Mouse (Mus musculus) adipocyte (in vitro differentiated cells): Measurements from ENCODE around the gene Acsm2.

Source experiments
- DNase-seq: peaks from one replicate; pipeline ENCODE4 v3.0.0-alpha.2; 2016; ENCODE audit warnings: low spot score

The Acsm2 gene

GRCm38 (mm10) chr7:119554040-119554439 is at the start of gene Acsm2:
Acsm2 (plus strand) TSS chr7:119554340.
- DNase-seq, result no peak

- no peak for DNase-seq
These were observed 43.0 kb upstream of the Acsm2 start for GRCm38 (mm10) chr7:119511143-119511542.

DNA sequence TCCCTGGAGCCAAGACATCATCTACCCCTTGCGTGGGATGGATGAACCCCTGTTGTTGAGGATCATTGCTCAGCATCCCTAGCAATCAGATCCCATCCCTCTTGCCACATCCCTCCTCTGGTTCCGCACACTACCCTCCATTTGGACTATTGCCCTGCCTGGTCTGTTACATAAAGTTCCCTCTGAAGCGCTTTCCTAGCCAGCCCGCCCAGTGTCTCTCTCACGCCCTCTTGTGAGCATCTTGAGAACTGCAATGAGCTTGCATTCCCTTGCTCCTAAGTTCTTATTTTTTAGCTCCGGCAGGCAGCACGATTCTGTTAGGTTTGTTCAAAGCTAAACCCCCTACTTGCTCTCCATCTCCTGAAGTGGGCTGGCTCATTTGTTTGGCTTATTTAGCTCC is 41.1 kb upstream of the Acsm2 start:
- peak; percentile 36 for DNase-seq

DNA sequence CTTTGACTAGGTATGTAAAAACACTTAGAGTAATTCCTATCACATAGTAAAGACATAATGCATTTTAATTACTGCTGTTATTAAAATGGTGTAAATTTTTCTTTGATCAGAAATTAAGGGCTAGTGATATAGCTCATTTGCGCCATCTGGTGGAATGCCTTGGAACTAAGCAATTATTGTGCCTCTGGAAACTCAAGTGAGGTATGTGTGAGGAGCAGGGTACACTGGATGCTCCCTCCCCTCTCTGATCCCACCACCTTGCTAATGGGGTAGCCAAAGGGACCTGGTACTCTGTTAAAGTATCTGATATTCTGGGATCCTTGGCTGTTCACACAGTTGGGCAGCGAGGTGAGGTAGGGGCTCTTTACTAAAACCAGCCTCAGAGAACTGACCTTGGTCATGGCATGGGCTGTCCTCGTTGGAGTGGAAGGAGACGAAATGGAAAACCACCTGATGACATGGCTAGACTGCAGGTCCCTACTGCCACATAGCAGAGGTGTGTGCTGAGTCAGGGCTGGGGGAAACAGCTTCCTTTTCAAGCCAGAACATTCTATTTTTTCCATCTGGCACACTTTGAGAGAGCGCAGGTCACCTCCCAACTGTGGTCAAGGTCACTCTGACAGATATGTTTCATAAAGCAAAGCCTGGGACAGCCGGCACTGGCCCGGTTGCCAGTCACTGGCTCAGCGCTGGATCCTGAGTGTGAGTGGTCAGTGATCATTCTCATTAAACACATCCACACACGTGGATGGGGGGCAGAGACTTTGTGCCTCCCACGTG is 38.5 kb upstream of the Acsm2 start:
- DNase-seq, result peak; percentile 53

GRCm38 (mm10) chr7:119516272-119516558 is 37.9 kb upstream of the Acsm2 start:
- no peak for DNase-seq

- DNase-seq, result no peak
These were observed 35.0 kb upstream of the Acsm2 start, which contains the start of gene Acsm5 for GRCm38 (mm10) chr7:119519163-119519562. Acsm5 (plus strand) TSS chr7:119519463.

- peak; percentile 71 for DNase-seq
These were observed 34.5 kb upstream of the Acsm2 start for GRCm38 (mm10) chr7:119519654-119520053.

DNA sequence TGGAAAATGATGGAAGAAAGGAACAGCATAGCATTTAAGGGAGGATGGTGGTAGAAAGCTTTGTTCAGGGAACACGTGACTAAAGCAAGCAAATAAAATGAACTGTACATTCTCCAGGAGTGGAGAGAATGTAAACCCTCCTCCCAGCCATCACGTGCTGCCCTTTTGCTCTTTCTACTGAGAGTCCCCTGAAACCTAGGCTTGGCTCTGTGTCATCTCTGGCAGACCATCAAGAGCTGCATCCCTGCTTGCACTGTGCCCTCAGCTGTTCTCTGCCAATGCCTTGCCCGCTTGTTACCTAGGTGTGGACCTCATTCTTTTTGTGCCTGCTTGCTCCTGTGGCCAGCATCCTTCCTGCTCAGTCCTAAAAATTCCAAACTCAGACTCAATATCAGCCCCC is 32.3 kb upstream of the Acsm2 start:
- DNase-seq, result no peak

- peak; percentile 46 for DNase-seq
These were observed 31.8 kb upstream of the Acsm2 start for GRCm38 (mm10) chr7:119522385-119522784.

DNA sequence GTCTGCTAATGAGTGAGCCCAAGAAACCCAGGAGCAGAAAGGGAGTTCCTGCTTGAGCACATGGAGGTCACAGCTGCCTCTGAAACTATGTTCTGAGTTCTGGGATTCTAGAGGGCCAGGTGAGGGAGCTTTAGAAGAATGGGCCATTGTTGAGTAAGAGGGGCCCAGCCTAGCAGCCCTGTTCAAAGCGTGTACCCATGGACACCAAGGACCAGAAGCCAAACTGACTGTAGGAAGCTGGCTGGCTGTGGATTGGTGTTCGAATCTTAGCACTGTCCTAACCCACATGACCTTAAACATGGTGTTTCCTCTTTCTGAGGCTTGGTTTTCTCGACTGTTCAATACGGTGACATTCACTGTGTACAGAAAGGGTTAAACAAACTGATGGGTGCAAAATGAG is 30.8 kb upstream of the Acsm2 start, which contains the start of gene Pdilt:
Gene Pdilt, minus strand, starts transcription at position 101 of the 400 bp plus-strand sequence.
- no peak for DNase-seq

DNA sequence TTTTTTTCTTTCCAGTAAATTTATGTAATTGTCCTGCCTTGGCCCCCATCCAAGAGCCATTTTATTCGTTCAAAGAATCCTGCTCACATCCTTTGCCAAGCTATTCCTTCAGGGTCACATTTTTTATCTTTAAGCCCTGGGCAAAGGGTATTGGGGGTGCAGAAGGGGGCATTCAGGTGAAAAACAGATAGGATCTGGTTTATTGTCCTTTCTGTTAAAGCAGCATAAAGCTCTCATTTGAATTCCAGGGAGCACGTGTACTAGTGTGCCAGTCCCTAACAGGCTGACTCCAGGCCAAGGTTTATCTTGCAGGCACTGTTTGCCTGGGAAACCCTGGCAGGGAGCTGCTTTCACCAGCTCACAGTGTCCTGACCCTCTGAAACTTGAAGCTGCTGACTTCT is 28.3 kb upstream of the Acsm2 start:
- peak; percentile 85 for DNase-seq

DNA sequence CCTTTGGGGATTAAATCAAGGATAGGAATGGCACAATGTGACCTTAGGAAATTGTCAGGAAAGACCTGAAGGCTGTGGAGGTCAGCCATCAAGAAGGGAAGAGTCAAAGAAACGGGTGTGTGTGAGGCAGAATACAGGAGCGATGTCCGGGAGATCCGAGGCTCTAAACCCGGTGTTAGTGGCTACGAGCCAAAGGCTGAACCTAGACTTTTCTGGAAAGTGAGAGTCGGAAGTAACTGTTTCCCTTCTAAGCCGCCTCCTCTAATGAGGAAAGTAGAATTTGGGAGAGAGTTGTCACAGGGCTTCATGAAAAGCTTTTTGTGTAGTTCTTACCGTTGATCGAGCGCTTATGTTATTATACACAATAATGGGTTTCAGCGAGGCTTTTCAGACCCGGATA is 27.7 kb upstream of the Acsm2 start:
- DNase-seq, result peak; percentile 21

- no peak for DNase-seq
These were observed 27.0 kb upstream of the Acsm2 start for GRCm38 (mm10) chr7:119527135-119527534.

- peak; percentile 13 for DNase-seq
These were observed 26.6 kb upstream of the Acsm2 start for GRCm38 (mm10) chr7:119527548-119527947.

- no peak for DNase-seq
These were observed 25.5 kb upstream of the Acsm2 start for GRCm38 (mm10) chr7:119528617-119529016.

DNA sequence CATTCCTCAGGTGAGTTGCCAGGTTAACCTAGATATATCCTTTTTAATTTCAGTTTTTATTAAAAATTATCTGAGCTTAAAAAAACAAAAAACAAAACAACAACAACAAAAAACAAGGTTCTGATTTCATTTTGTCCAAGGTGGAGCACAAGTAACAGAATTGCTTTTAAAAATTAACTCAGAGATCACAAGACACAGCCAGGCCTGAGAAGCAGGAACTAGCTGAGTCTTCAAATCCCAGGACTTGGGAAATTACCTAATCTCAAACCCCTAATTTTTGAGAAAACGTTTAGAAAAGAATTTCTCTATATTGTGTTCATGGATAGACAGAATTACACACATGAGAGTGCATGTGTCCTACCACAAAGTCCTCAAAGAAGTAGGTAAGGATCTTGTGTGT is 21.2 kb upstream of the Acsm2 start:
- no peak for DNase-seq

DNA sequence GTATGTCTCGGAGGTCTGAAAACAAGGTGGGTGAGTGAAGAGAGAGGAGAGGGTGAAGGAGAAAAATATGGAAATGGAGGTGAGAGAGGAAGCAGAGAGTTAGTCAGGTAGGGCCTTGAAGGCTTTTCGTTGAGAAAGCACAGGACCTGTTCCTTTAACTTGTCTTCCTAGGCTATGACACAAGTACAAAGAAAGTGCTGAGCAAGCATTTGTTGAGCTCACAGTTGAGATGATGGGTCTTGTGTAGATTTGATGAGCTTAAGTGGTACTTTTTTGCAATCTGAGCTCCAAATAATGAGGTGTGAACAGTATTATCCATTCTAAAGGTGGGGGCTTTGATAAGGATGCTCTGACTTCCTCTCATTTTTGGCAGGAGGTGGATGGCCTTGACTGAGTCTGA is 19.8 kb upstream of the Acsm2 start:
- DNase-seq, result no peak

DNA sequence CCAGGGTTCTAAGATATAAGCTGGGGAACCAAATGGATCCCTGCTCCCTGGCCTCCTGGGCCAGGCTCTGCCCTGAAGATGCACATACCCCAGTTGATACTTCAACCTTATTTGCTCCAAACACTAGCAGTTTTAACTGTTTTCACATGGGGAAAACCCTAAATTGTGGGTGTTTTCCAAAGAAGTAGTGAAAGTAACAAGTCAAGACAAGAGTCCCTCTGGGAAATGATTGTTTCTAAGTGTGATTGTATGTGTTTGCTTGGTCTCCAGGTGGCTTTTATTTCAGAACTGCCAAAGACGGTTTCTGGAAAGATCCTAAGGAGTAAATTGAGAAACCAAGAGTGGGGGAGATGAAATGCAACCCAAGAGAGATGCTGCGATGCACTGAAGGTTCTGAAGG is 11.7 kb upstream of the Acsm2 start:
- DNase-seq, result no peak

DNA sequence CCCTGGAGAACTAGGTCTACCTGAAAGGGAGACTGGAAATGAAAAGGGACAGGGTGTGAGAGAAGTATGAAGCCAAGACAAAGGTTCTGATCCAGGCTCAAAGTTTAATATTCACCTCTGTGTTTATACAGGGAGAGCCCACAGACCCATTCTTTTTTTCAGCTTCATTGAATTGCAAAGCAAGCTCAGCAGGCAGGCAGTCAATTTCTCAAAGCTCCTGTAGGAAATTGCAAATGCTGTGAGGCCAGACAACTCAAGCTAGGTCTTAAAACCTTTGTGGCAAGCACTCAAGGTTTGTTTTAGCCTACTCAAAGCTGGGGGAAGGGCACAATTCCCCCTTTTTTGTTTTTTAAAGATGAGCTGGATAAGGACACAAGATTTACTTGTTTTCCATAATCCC is 8.6 kb upstream of the Acsm2 start:
- no peak for DNase-seq

DNA sequence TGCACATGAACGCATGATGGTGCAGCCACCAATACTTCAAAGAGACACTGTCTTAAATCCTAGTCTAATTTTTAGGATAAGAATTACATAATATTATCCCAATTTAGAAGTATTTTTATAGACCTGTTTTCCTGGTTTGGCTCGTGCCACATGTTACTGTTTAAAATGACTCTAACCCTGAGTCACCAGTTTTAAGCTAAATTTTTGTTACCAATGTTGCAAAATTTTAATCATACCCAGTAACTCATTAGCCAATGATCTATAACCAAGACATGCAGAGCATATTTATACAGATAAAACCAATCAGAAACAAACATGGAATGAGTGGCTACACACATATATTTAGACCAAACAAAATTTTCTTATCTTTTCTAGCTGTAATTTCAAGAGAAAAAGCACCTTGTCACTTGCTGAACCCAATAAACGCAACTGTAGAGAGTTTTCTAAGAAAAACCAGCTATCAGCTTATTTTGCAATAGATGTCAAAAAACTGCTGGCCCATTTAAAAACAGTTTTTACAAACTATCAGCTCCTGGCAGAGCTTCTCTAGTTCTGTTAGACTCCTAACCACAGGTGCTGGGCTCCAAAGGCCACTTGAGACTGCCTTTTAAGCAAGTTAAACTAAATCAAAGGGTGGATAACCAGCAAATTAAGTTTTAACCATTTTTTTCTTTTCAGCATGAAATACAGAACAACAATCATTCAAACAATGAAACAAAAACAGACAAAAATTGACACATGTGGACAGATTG is 3.5 kb upstream of the Acsm2 start:
- no peak for DNase-seq

DNA sequence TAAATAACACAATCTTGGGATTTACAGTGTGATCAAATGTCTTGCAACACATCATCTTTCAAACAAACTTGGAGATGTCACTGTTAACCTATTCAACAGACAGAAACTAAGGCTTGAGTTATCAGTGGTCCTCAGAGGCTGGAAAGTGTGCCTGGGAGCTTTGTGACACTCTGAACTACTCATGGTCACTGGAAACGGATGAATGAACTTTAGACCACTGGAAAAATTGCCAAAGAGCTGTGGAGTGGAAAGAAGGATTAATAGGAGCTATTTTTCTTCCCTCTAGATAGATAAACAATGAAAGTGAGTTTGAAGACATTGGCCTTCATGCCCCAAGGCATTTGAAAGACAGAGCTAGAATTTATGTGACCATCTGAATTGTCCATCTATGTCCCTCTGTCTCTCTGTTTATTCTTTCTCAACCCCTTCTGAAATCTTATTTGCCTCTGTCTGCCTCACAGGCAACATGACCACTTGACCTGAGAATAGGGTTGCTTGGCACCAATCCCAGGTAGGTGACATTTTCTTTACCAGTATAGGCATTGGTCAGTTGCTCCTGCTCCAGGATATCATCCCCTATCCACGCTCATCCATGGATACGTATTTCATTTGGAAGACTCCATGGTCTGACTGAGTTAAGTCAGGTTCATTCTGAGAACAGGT is 5.8 kb downstream of the Acsm2 start:
- no peak for DNase-seq

GRCm38 (mm10) chr7:119560452-119560835 is 6.3 kb downstream of the Acsm2 start:
- DNase-seq, result no peak

DNA sequence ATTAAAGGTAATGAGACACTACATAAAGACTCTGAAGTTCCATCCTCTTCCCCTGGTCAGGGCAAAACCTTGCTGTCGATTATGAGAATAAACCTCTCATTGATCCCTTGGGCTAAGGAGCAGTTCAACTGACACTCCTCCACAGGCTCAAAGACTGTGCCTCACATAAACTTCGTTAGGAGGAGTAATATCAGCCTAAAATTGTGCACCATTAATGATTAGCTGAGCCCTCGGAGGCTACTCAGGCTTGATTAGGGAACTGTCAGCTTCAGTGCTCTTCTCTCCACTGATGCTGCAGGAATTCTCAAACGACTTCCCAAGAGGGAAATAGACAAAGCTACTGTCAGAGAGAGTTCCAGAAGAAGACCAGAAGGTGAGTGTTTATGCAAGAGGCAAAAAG is 7.3 kb downstream of the Acsm2 start:
- no peak for DNase-seq
